Mouse (Mus musculus): ENCODE measurements at regions not wholly inside any gene's neighbourhood (a gene's known extent, or its start where the extent isn't known, plus 50 kb on each side); places are given as distances from the start of the nearest gene placed in this dataset.

DNA sequence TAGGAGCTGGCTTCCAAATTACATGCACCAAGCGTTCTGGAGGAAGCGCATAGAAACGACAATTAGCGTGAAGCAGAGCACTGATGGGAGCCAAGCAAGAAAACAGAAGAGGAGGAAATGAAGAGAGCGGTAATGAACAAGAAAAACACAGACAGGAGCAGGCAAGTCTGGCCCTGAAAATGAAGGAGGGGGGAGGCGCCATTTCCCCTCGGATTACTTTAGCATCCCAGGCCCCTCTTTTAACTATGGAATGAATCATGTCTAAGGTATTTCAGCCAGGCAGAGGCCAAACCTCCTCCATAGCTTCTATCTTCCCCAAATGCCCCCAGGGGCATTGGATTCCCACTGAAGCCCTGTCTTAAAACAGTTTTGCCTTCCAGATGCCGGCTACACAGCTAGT, 248.1 kb upstream of the Nrip1 start:
- TF ChIP-seq CTCF (IDR thresholded peaks at IDR 0.05; ENCODE audit: low read depth, low read length) (no peak), POLR2A (IDR thresholded peaks at IDR 0.05; ENCODE audit: insufficient read depth, low read length) (no peak)
